Comparison of ENCODE assay signal across 8 mouse cellular contexts in the genomic region with DNA sequence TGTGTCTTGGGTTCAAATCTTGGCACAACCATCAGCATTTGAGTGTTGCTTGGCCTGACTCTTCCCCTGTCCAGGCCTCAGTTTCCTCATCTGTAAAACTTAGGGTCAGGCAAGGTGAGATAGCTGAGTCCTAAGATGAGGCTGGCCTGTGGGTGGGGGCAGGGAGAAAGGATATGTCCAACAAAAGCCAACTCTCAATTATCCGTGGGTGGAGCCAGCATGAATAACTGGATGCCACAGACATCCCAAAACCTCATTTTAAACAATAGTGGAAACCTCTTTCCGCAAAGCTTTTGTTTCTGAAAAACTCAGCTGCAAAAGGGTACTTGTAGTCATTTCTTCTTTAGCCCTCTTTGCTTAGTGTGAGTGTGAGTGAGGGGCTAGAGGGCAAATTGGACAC. TPM values are rescaled to one million over a fixed set of nuclear protein-coding genes. Genes with fewer than 3 reads are reported as not detected.
A peak's percentile ranks its signal among the peaks of the same experiment; 100 is the strongest.
DNase-seq lines count a peak whose midpoint lies in the region; ATAC-seq and TF ChIP-seq lines count a peak whose summit lies in the region.

No protein-coding gene starts in this region.

- peak overlapping the region; percentile 93 for H3K9ac ChIP-seq in embryonic facial prominence, embryonic 12.5 days
- peak overlapping the region; percentile 39; the same call in 1 of the 2 replicates for H3K9ac ChIP-seq in hindbrain, embryonic 16.5 days (ENCODE audit: low read depth, low read length)

- no peaks in the 10 kb centered on the region for H3K27me3 ChIP-seq in kidney, adult 2 months (replicated peaks; ENCODE audit: control insufficient read depth, insufficient read depth, low read length)
- H3K27me3 ChIP-seq in embryonic facial prominence, embryonic 12.5 days = no peaks in the 10 kb centered on the region
- no peaks in the 10 kb centered on the region for H3K27me3 ChIP-seq in hindbrain, embryonic 16.5 days (replicated peaks; ENCODE audit: control insufficient read depth, insufficient read depth, low read length)
- H3K27me3 ChIP-seq in myocyte (ENCODE audit: control insufficient read depth, insufficient read depth, insufficient read length) = no peaks in the 10 kb centered on the region

- H3K27ac ChIP-seq in kidney, adult 2 months (ENCODE audit: insufficient read depth, low read depth, low read length) = peak overlapping the region; percentile 95
- peak overlapping the region; percentile 97; the same call in 1 of the 2 replicates for H3K27ac ChIP-seq in embryonic facial prominence, embryonic 12.5 days
- no peak overlapping the region for H3K27ac ChIP-seq in hindbrain, embryonic 16.5 days (ENCODE audit: low read depth, low read length)

- H3K79me2 ChIP-seq in myocyte (ENCODE audit: control insufficient read depth, insufficient read depth) = peaks cover 76% of the 10 kb centered on the region

- H3K4me1 ChIP-seq in kidney, adult 2 months (ENCODE audit: control insufficient read depth, insufficient read depth, low read length) = peaks cover 50% of the 10 kb centered on the region
- H3K4me1 ChIP-seq in embryonic facial prominence, embryonic 12.5 days = peaks cover 81% of the 10 kb centered on the region
- peaks cover 59% of the 10 kb centered on the region for H3K4me1 ChIP-seq in hindbrain, embryonic 16.5 days (ENCODE audit: control insufficient read depth, insufficient read depth, low read depth, low read length)

- peak overlapping the region; percentile 70 for H3ac ChIP-seq in myocyte (ENCODE audit: control insufficient read depth, insufficient read length)

- no peak for TF ChIP-seq CTCF in kidney, adult 2 months (conservative IDR thresholded peaks at IDR 0.05; ENCODE audit: insufficient read depth, insufficient read length, low read depth, low read length)

- no peak for DNase-seq in kidney, adult 2 months
- DNase-seq in kidney, postnatal 4 days = no peak
- DNase-seq in layer of hippocampus, postnatal 14 days (ENCODE audit: low spot score in 2 of 2) = no peak
- no peak for DNase-seq in adrenal gland, postnatal 36 days
- no peak for DNase-seq in right cerebral cortex, adult 18-20 months

- H3K4me2 ChIP-seq in embryonic facial prominence, embryonic 12.5 days (replicated peaks) = peak overlapping the region; percentile 93
- H3K4me2 ChIP-seq in hindbrain, embryonic 16.5 days (ENCODE audit: low read length) = peak overlapping the region; percentile 94
- peak overlapping the region; percentile 99 for H3K4me2 ChIP-seq in myocyte (ENCODE audit: low read depth)

- 42% methylated on average over 2 of the region's 2 CpGs for WGBS in kidney, adult 2 months
- 52% methylated on average over 2 of the region's 2 CpGs for WGBS in embryonic facial prominence, embryonic 12.5 days
- 26% methylated on average over 2 of the region's 2 CpGs for WGBS in hindbrain, embryonic 16.5 days

- H3K9me3 ChIP-seq in embryonic facial prominence, embryonic 12.5 days = no peaks in the 10 kb centered on the region
- no peaks in the 10 kb centered on the region for H3K9me3 ChIP-seq in hindbrain, embryonic 16.5 days (ENCODE audit: control insufficient read depth, low read length)

- ATAC-seq in embryonic facial prominence, embryonic 12.5 days (ENCODE audit: insufficient number of reproducible peaks, insufficient read depth, low FRiP score, low TSS enrichment) = no peak
- no peak for ATAC-seq in hindbrain, embryonic 16.5 days

- peak overlapping the region; percentile 81 for H3K4me3 ChIP-seq in kidney, adult 2 months (ENCODE audit: insufficient read depth, low read depth, low read length)
- H3K4me3 ChIP-seq in embryonic facial prominence, embryonic 12.5 days = peak overlapping the region; percentile 89
- H3K4me3 ChIP-seq in hindbrain, embryonic 16.5 days (ENCODE audit: low read length) = peak overlapping the region; percentile 14
- H3K4me3 ChIP-seq in myocyte = peak overlapping the region; percentile 87

- no peaks in the 10 kb centered on the region for H3K36me3 ChIP-seq in kidney, adult 2 months (ENCODE audit: control insufficient read depth, insufficient read depth, low read length)
- H3K36me3 ChIP-seq in embryonic facial prominence, embryonic 12.5 days = no peaks in the 10 kb centered on the region
- no peaks in the 10 kb centered on the region for H3K36me3 ChIP-seq in hindbrain, embryonic 16.5 days (ENCODE audit: control insufficient read depth, insufficient read depth, low read length)
- H3K36me3 ChIP-seq in myocyte (ENCODE audit: control insufficient read depth, insufficient read depth) = no peaks in the 10 kb centered on the region

- no peak for TF ChIP-seq POLR2A in kidney, adult 2 months (IDR thresholded peaks at IDR 0.05; ENCODE audit: low read depth, low read length)
- TF ChIP-seq POLR2A in myocyte (IDR thresholded peaks at IDR 0.05; ENCODE audit: insufficient read length, low read depth) = no peak

TF ChIP-seq in myocyte, 11 proteins besides CTCF, POLR2A, EP300 and RAD21:
- no peak for TF ChIP-seq E2F4 (IDR thresholded peaks at IDR 0.05; ENCODE audit: insufficient read depth)
- no peak for TF ChIP-seq CEBPB (IDR thresholded peaks at IDR 0.05; ENCODE audit: insufficient read depth, poor library complexity, severe bottlenecking)
- no peak for TF ChIP-seq TCF12 (IDR thresholded peaks at IDR 0.05; ENCODE audit: insufficient read depth, poor library complexity, severe bottlenecking)
- no peak for TF ChIP-seq TCF3 (IDR thresholded peaks at IDR 0.05; ENCODE audit: insufficient read length, low read depth)
- no peak for TF ChIP-seq MYOD1 (IDR thresholded peaks at IDR 0.05; ENCODE audit: control insufficient read depth in 1 of 3, insufficient read length in 2 of 3, low read depth in 2 of 3)
- TF ChIP-seq USF1 (IDR thresholded peaks at IDR 0.05; ENCODE audit: low read depth) = no peak
- no peak for TF ChIP-seq REST (IDR thresholded peaks at IDR 0.05; ENCODE audit: insufficient read depth, insufficient read length)
- no peak for TF ChIP-seq SRF (IDR thresholded peaks at IDR 0.05; ENCODE audit: control insufficient read depth, insufficient read length, low read depth)
- no peak for TF ChIP-seq MYOG (IDR thresholded peaks at IDR 0.05; ENCODE audit: control insufficient read depth in 1 of 3, insufficient read depth in 1 of 3, insufficient read length in 2 of 3, low read depth in 2 of 3)
- no peak for TF ChIP-seq POLR2AphosphoS2 (IDR thresholded peaks at IDR 0.05; ENCODE audit: insufficient read length, low read depth)
- TF ChIP-seq MAX (IDR thresholded peaks at IDR 0.05; ENCODE audit: low read depth) = no peak

RNA-seq across cellular contexts. Expression of a gene that starts 2.3 kb away (rescaled TPM):
- 210 and 226 TPM in 2 replicates for polyA plus RNA-seq in kidney, adult 2 months (2012; rRNA removed)
- 33.0 and 33.4 TPM in 2 replicates for polyA plus RNA-seq in embryonic facial prominence, embryonic 12.5 days (2016; fragmentation: Nextera tagmentation; extraction: Ambion mirVana)
- polyA plus RNA-seq in hindbrain, embryonic 16.5 days (2015; fragmentation: Nextera tagmentation; extraction: Ambion mirVana) = 13.0 and 14.2 TPM in 2 replicates
- 29.6 TPM for polyA plus RNA-seq in myocyte (2012; fragmentation: generic; extraction: Trizol)
- 10 to 100 TPM; 19.8 to 30.5 TPM for total RNA-seq in layer of hippocampus, postnatal 14 days (2021)
- total RNA-seq in adrenal gland, postnatal 36 days (2021) = 10 to 100 TPM; 19.9 to 20.1 TPM

RNA-seq across cellular contexts. Expression of a gene that starts 28.0 kb away (rescaled TPM):
- 27.3 and 41.8 TPM in 2 replicates for polyA plus RNA-seq in kidney, adult 2 months (2012; rRNA removed)
- polyA plus RNA-seq in embryonic facial prominence, embryonic 12.5 days (2016; fragmentation: Nextera tagmentation; extraction: Ambion mirVana) = 96.4 and 104 TPM in 2 replicates
- 139 and 150 TPM in 2 replicates for polyA plus RNA-seq in hindbrain, embryonic 16.5 days (2015; fragmentation: Nextera tagmentation; extraction: Ambion mirVana)
- 98.6 TPM for polyA plus RNA-seq in myocyte (2012; fragmentation: generic; extraction: Trizol)
- total RNA-seq in layer of hippocampus, postnatal 14 days (2021) = 10 to 100 TPM; 69.5 to 80.1 TPM
- total RNA-seq in adrenal gland, postnatal 36 days (2021) = 100 to 1,000 TPM in 1 of 2 experiments, 10 to 100 TPM in 1; 95.3 to 109 TPM

RNA-seq across cellular contexts. Expression of a gene that starts 37.2 kb away (rescaled TPM):
- polyA plus RNA-seq in kidney, adult 2 months (2012; rRNA removed) = 4.5 and 5.1 TPM in 2 replicates
- 27.8 and 31.5 TPM in 2 replicates for polyA plus RNA-seq in embryonic facial prominence, embryonic 12.5 days (2016; fragmentation: Nextera tagmentation; extraction: Ambion mirVana)
- 8.5 and 10.6 TPM in 2 replicates for polyA plus RNA-seq in hindbrain, embryonic 16.5 days (2015; fragmentation: Nextera tagmentation; extraction: Ambion mirVana)
- polyA plus RNA-seq in myocyte (2012; fragmentation: generic; extraction: Trizol) = 4.0 TPM
- total RNA-seq in layer of hippocampus, postnatal 14 days (2021) = 1 to 10 TPM; 3.2 to 4.5 TPM
- 1 to 10 TPM; 3.2 to 7.9 TPM for total RNA-seq in adrenal gland, postnatal 36 days (2021)

RNA-seq across cellular contexts. Expression of a gene that starts 42.9 kb away (rescaled TPM):
- polyA plus RNA-seq in kidney, adult 2 months (2012; rRNA removed) = 34.6 and 42.3 TPM in 2 replicates
- polyA plus RNA-seq in embryonic facial prominence, embryonic 12.5 days (2016; fragmentation: Nextera tagmentation; extraction: Ambion mirVana) = 23.4 and 24.1 TPM in 2 replicates
- polyA plus RNA-seq in hindbrain, embryonic 16.5 days (2015; fragmentation: Nextera tagmentation; extraction: Ambion mirVana) = 6.0 and 7.0 TPM in 2 replicates
- 34.7 TPM for polyA plus RNA-seq in myocyte (2012; fragmentation: generic; extraction: Trizol)
- total RNA-seq in layer of hippocampus, postnatal 14 days (2021) = 1 to 10 TPM; 6.4 to 9.0 TPM
- 10 to 100 TPM in 1 of 2 experiments, 1 to 10 TPM in 1; 8.9 to 15.1 TPM for total RNA-seq in adrenal gland, postnatal 36 days (2021)

RNA-seq across cellular contexts. Expression of a gene that starts 43.0 kb away (rescaled TPM):
- polyA plus RNA-seq in kidney, adult 2 months (2012; rRNA removed) = 57.8 and 72.9 TPM in 2 replicates
- polyA plus RNA-seq in embryonic facial prominence, embryonic 12.5 days (2016; fragmentation: Nextera tagmentation; extraction: Ambion mirVana) = 57.1 and 59.8 TPM in 2 replicates
- 70.6 and 71.9 TPM in 2 replicates for polyA plus RNA-seq in hindbrain, embryonic 16.5 days (2015; fragmentation: Nextera tagmentation; extraction: Ambion mirVana)
- polyA plus RNA-seq in myocyte (2012; fragmentation: generic; extraction: Trizol) = 69.5 TPM
- total RNA-seq in layer of hippocampus, postnatal 14 days (2021) = 10 to 100 TPM; 61.0 to 66.2 TPM
- 100 to 1,000 TPM; 118 to 143 TPM for total RNA-seq in adrenal gland, postnatal 36 days (2021)

Comparison
In these comparisons a context has a peak if more than half of its experiments do, and no peak if none do; other contexts are left out.
1. H3K4me3 ChIP-seq: peak in every context shown above with its lines; median percentile 89 in embryonic facial prominence, embryonic 12.5 days; 87 in myocyte; 81 in kidney, adult 2 months; 14 in hindbrain, embryonic 16.5 days.